In the genomic region with DNA sequence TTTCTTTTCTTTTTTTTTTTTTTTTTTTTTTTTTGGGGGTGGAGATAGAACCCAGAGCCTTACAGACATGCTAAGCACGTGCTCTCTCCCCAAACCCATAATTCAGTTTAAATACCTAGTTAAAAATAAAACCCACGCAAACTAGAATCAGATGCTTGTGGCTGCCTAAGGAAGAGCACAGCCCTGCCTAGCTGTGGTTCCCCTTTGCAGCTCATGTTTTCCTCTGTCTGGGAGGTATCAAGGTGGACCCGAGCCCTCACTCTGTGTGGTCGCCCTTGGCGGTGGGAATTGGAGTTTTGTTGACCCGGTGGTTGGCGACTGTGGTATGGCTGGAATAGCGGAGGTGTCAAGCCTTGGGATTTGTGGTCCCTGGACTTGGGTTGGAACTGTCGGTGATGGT, we compare ENCODE assay signal across 31 mouse cellular contexts. TPM values are rescaled to one million over a fixed set of nuclear protein-coding genes. Genes with fewer than 3 reads are reported as not detected.
"Had no signal": no experiment of that assay in that cellular context is flagged by ENCODE, and none has a peak within 500 bp of the region (broad histone marks: within the 10 kb centered on the region; RNA-seq: fewer than 3 reads in every experiment).

No protein-coding gene starts in this region.

- H3K4me2 ChIP-seq: kidney, embryonic 15.5 days; liver, embryonic 13.5 days; midbrain, embryonic 11.5 days; midbrain, embryonic 15.5 days; neural tube, embryonic 12.5 days; neural tube, embryonic 15.5 days had no signal

- DNase-seq: kidney, adult 11 months; kidney, adult 8-10 months; kidney, postnatal 10 days; kidney, postnatal 36 days; layer of hippocampus, postnatal 36 days; liver, embryonic 13.5 days; lung, adult 2 months; lung, postnatal 14 days; lung, postnatal 4 days; right cerebral cortex, postnatal 25 days; thymus, adult 18-20 months; thymus, postnatal 14 days had no signal

- H3K27me3 ChIP-seq: midbrain, embryonic 15.5 days; neural tube, embryonic 12.5 days had no signal

- H3K4me3 ChIP-seq: kidney, embryonic 15.5 days; left cerebral cortex, adult 2 months; liver, embryonic 13.5 days; midbrain, embryonic 15.5 days; neural tube, embryonic 12.5 days; neural tube, embryonic 15.5 days had no signal

- H3K9me3 ChIP-seq: kidney, embryonic 15.5 days; liver, embryonic 13.5 days; midbrain, embryonic 15.5 days; neural tube, embryonic 12.5 days; neural tube, embryonic 15.5 days had no signal

- H3K27ac ChIP-seq: kidney, embryonic 15.5 days; left cerebral cortex, adult 2 months; liver, embryonic 13.5 days; midbrain, embryonic 15.5 days; neural tube, embryonic 12.5 days; neural tube, embryonic 15.5 days had no signal

- ATAC-seq: midbrain, embryonic 15.5 days had no signal

- H3K9ac ChIP-seq: kidney, embryonic 15.5 days; liver, embryonic 13.5 days; midbrain, embryonic 15.5 days; neural tube, embryonic 12.5 days; neural tube, embryonic 15.5 days had no signal

- H3K36me3 ChIP-seq: kidney, embryonic 15.5 days; liver, embryonic 13.5 days; midbrain, embryonic 15.5 days; neural tube, embryonic 12.5 days; neural tube, embryonic 15.5 days had no signal

- H3K4me1 ChIP-seq: liver, embryonic 13.5 days; midbrain, embryonic 15.5 days; neural tube, embryonic 12.5 days; neural tube, embryonic 15.5 days had no signal

RNA-seq across cellular contexts. Expression of a gene that starts 29.5 kb away (rescaled TPM):
- total RNA-seq: megakaryocyte progenitor cell, adult 5-6 weeks; megakaryocyte-erythroid progenitor cell, adult 5-6 weeks had no signal

RNA-seq across cellular contexts. Expression of a gene that starts 36.3 kb away (rescaled TPM):
- total RNA-seq: layer of hippocampus, adult 8-10 months; layer of hippocampus, postnatal 10 days; layer of hippocampus, postnatal 36 days; left cerebral cortex, adult 2 months; left cerebral cortex, postnatal 10 days; left cerebral cortex, postnatal 36 days; liver, adult 2 months; megakaryocyte progenitor cell, adult 5-6 weeks; megakaryocyte-erythroid progenitor cell, adult 5-6 weeks had no signal
- polyA plus RNA-seq: kidney, embryonic 15.5 days; liver, adult 2 months; liver, embryonic 13.5 days; liver, embryonic 16.5 days; lung, adult 2 months; lung, embryonic 16.5 days; midbrain, embryonic 11.5 days; midbrain, embryonic 15.5 days; neural tube, embryonic 12.5 days; neural tube, embryonic 15.5 days; small intestine, adult 2 months; spleen, adult 2 months; stomach, embryonic 16.5 days; testis, adult 2 months had no signal

RNA-seq across cellular contexts. Expression of a gene that starts 41.0 kb away (rescaled TPM):
- total RNA-seq: layer of hippocampus, adult 8-10 months; layer of hippocampus, postnatal 10 days; layer of hippocampus, postnatal 36 days; left cerebral cortex, adult 2 months; left cerebral cortex, postnatal 10 days; left cerebral cortex, postnatal 36 days; liver, adult 2 months; megakaryocyte progenitor cell, adult 5-6 weeks; megakaryocyte-erythroid progenitor cell, adult 5-6 weeks had no signal
- polyA plus RNA-seq: liver, adult 2 months; liver, embryonic 13.5 days; lung, adult 2 months; midbrain, embryonic 11.5 days; midbrain, embryonic 15.5 days; neural tube, embryonic 12.5 days; small intestine, adult 2 months; spleen, adult 2 months had no signal

RNA-seq across cellular contexts. Expression of a gene that starts 55.8 kb away (rescaled TPM):
- total RNA-seq: megakaryocyte-erythroid progenitor cell, adult 5-6 weeks had no signal
